Mouse (Mus musculus): ENCODE results near the gene Mras. TPM values are rescaled to one million over a fixed set of nuclear protein-coding genes. Genes with fewer than 3 reads are reported as not detected.
A peak's percentile ranks its signal among the peaks of the same experiment; 100 is the strongest.

The Mras gene
- polyA plus RNA-seq, 1 experiment from 2014 or later = 11.0 TPM

DNA sequence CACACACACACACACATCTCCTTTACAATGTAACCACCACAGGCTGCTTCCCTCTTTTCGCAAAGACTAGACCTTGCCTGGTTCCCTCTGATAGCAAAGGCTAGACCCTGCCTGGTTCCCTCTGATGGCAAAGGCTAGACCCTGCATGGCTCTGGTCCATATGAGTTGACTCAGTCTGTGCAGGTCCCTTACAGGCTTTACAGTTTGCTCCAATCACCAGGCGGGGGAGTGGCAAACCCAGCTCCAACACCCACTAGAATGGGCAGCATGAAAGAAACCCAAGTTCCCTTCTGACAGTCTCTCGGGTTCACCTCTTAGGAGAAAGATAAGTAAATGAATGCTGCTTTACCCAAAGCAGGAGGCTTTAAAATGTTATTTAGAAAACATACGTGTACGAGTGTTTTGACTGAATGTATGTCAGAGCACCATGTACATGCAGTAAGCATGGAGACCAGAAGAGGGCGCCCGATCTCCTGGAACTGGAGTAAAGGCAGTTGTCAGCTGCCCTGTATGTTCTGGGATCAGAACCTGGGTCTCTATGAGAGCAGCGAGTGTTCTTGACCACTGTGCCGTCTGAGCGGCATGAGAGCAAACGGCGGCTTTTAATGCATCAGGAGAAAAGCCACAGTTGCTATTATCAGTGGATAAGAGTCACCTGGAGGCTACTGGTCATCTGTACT is 21.5 kb upstream of the Mras start:
- no peaks in the 10 kb centered on the region for H3K9me3 ChIP-seq
- no peak overlapping the region for H3K27ac ChIP-seq
- no peaks in the 10 kb centered on the region for H3K4me1 ChIP-seq (replicated peaks)
- ATAC-seq = no peak
- H3K9ac ChIP-seq = no peak overlapping the region
- no peak overlapping the region for H3K4me3 ChIP-seq (replicated peaks)
- H3K27me3 ChIP-seq (replicated peaks) = no peaks in the 10 kb centered on the region
- no peaks in the 10 kb centered on the region for H3K36me3 ChIP-seq
- 44% methylated on average over 12 of the region's 12 CpGs for whole genome bisulfite sequencing
- H3K4me2 ChIP-seq (replicated peaks) = no peak overlapping the region

DNA sequence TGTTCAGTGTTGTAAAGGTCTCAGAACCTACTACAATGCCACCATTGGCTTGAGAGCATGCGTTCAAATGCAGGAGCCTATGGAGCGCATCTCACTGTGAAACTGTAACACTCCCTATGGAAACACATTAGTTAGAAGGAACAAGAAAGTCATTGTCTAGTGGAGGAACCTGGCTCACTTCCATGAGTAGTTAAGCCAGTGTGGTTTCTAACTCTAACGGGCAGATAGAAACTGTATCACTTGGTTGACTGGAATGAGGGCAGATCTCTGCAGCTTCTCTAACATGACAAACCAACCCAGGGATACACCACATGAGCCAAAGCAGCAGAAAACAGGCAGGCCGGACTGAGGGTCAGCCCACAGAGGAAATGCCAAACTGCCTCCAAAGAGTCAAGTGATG is 17.0 kb upstream of the Mras start:
- Histone ChIP-seq H3K4me2 (replicated peaks) (no peak overlapping the region), H3K27me3 (replicated peaks) (no peaks in the 10 kb centered on the region; the same call in 1 of the 2 replicates), H3K27ac (no peak overlapping the region), H3K36me3 (no peaks in the 10 kb centered on the region), H3K9me3 (no peaks in the 10 kb centered on the region), H3K9ac (no peak overlapping the region), H3K4me1 (replicated peaks) (no peaks in the 10 kb centered on the region), H3K4me3 (replicated peaks) (no peak overlapping the region)
- WGBS = 83% methylated on average over 4 of the region's 4 CpGs
- no peak for ATAC-seq

DNA sequence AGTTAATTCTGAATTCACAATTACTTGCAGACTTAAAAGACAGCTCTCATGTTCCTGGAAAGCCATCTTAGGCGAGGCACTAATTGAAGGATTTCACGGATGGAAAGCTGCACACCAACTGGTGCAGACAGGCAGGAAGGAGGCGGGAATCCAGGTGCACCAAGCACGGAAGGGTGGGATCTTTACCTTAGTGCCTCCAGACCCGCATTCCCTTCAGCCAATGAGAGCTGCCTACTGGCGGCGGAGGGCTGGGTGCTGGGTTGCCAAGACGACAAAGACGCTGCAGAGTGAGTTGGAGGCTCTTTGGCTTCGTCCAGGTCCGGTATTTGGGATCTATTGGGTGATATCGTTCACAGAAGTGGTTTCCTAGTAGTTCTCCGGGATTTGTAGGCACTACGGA is 14.0 kb upstream of the Mras start, which contains the start of gene Nme9:
Nme9 (plus strand) TSS at position 315 of the 400 bp plus-strand sequence.
- no peak within 1 kb of the TSS; the same call in 1 of the 2 replicates for H3K4me3 ChIP-seq (replicated peaks)
- H3K9ac ChIP-seq = no peak within 1 kb of the TSS
- H3K36me3 ChIP-seq = no peaks in the 10 kb centered on the region
- H3K9me3 ChIP-seq = no peaks in the 10 kb centered on the region
- no peaks in the 10 kb centered on the region; the same call in 1 of the 2 replicates for H3K27me3 ChIP-seq (replicated peaks)
- no peak within 1 kb of the TSS for H3K27ac ChIP-seq
- ATAC-seq = peak; percentile 74; the same call in 1 of the 2 replicates
- H3K4me1 ChIP-seq (replicated peaks) = no peaks in the 10 kb centered on the region
- WGBS = 5% methylated on average over 14 of the region's 14 CpGs
- H3K4me2 ChIP-seq (replicated peaks) = peak within 1 kb of the TSS; percentile 48

DNA sequence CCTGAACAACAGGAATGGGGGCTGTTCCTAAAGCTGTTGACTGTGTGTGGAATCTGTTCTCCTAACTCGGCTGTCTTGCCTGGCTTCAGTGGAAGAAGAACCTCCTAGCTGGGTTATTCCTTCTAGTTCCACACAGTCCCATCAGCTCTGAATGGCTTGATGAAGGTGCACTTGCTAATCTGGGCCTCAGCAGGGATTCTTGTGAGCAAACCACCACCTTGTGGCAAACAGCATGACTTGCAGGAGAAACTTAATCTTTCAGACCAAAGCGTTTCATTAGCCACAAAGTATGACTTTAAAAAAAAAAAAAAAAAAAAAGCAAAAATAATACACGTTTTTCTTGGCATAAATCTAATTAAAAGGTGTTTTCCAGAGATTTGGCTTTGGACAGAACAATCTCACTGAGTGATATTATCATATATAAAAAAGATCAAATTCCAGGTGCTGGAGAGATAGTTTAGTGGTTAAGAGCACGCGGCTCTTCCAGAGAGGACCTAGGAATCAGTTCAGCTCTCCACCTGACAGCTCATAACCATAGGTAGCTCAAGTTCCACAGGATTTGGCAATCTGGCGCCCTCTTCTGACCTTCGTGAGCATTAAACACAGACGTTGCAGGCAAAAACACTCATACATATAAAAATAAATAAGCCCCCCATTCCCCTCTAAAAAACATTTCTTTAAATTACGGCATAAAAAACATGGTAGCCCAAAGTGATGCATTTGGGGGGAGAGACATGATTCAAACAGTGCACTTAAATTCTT is 12.9 kb upstream of the Mras start:
- Histone ChIP-seq H3K36me3 (no peaks in the 10 kb centered on the region), H3K9me3 (no peaks in the 10 kb centered on the region), H3K27me3 (replicated peaks) (no peaks in the 10 kb centered on the region; the same call in 1 of the 2 replicates), H3K4me1 (replicated peaks) (no peaks in the 10 kb centered on the region), H3K4me3 (replicated peaks) (no peak overlapping the region), H3K27ac (no peak overlapping the region), H3K4me2 (replicated peaks) (no peak overlapping the region), H3K9ac (no peak overlapping the region)
- no peak for ATAC-seq
- WGBS = 37% methylated on average over 9 of the region's 9 CpGs

DNA sequence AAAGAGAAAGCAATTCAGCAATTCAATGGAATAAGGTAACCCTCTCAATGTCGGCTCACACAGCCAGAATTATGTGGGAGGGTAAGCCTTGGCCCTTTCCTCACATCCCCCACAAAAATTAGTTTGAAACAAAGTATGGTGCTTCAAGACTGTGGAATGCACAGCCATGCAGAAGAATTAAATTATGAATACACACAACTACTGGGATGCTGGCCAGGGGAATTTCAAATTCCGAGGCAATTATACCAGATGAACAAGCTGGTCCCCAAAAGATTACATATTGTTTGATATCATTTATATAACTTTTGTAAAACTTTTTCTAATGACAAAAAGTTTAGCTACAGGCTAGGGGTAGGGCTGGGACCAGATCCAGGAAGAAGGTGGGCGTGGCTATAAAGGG is 10.1 kb upstream of the Mras start:
- Histone ChIP-seq H3K4me2 (replicated peaks) (no peak overlapping the region), H3K36me3 (no peaks in the 10 kb centered on the region), H3K27ac (no peak overlapping the region), H3K27me3 (replicated peaks) (no peaks in the 10 kb centered on the region; the same call in 1 of the 2 replicates), H3K4me1 (replicated peaks) (no peaks in the 10 kb centered on the region), H3K9me3 (no peaks in the 10 kb centered on the region), H3K9ac (no peak overlapping the region), H3K4me3 (replicated peaks) (no peak overlapping the region)
- 66% methylated on average over 3 of the region's 3 CpGs for WGBS
- 0 out of 2 replicates have a peak, but pooled peaks have one; percentile 37 for ATAC-seq

DNA sequence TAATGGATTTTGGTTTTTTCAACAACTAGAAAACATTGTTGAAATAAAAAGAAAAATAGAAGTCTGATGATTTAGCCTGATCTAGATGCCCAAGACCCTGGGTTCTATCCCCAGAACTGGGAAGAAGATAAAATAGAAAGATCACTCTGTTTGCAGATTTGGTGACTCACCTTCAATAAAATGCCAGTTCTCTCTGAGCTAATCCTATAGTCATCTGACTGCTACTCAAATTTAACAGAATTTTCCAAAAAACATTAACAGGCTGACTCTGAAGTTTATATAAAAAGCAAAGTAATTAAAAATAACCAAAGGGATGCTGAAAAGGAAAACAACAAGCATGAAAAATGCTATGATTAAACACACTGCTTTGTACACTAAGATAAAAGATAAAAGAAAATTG is 9.1 kb upstream of the Mras start:
- no peak overlapping the region for H3K27ac ChIP-seq
- no peak overlapping the region for H3K9ac ChIP-seq
- H3K4me3 ChIP-seq (replicated peaks) = no peak overlapping the region
- ATAC-seq = no peak
- no peaks in the 10 kb centered on the region for H3K9me3 ChIP-seq
- no peaks in the 10 kb centered on the region; the same call in 1 of the 2 replicates for H3K27me3 ChIP-seq (replicated peaks)
- no peaks in the 10 kb centered on the region for H3K36me3 ChIP-seq
- H3K4me1 ChIP-seq (replicated peaks) = no peaks in the 10 kb centered on the region
- no peak overlapping the region for H3K4me2 ChIP-seq (replicated peaks)

DNA sequence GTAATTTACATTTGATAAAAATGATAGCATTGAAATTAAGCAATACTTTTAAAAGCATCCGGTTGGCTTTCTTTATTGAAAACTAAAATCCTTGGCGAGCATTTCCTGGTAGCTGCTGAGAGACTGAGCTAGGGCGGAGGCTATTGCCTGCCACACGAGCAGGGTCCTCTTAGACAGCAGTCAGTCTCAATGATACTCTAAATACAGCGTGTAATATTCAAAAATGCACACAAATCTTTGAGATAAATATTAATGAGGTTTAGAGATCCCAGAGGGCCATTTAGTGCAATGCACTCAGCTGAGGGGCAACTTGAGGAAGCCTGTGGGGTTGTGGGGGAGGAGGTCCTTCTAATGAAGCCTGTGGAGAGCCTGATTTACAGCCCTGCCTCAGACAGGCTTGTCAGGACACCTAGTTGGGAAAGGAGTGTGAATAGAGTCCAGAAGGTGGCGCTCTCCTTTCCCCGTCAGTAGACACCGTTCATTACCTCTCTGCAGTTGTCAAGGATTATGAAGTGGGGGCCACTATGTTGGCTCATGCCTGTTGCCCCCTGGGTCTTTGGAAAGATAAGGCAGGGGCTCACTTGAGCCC is 7.5 kb upstream of the Mras start:
- Histone ChIP-seq H3K9ac (no peak overlapping the region), H3K27me3 (replicated peaks) (no peaks in the 10 kb centered on the region), H3K4me1 (replicated peaks) (no peaks in the 10 kb centered on the region), H3K9me3 (no peaks in the 10 kb centered on the region), H3K36me3 (no peaks in the 10 kb centered on the region), H3K4me2 (replicated peaks) (no peak overlapping the region), H3K27ac (no peak overlapping the region), H3K4me3 (replicated peaks) (no peak overlapping the region)
- 32% methylated on average over 8 of the region's 8 CpGs for WGBS
- ATAC-seq = no peak

DNA sequence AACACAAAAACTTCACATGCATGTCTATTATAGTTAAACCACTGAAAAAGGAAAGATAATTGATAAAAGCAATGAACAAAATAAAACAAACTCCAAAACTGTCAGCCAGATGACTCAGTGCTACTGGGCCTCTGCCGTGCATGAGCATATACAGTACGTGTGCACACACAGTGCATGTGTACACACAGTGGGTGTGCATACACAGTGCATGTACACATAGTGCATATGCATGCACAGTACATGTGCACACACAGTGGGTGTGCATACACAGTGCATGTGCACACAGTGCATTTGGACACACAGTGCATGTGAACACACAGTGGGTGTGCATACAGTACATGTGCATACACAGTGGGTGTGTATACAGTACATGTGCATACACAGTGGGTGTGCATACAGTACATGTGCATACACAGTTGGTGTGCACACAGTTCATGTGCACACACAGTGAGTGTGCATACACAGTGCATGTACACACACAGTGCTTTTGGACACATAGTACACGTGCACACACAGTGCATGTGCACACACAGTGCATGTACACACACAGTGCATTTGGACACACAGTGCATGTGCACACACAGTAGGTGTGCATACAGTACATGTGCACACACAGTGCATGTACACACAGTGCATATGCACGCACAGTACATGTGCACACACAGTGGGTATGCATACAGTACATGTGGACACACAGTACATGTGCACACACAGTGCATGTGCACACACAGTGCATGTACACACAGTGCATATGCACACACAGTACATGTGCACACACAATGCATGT is 4.7 kb upstream of the Mras start:
- WGBS = 84% methylated on average over 4 of the region's 4 CpGs
- H3K27ac ChIP-seq = no peak overlapping the region
- H3K4me3 ChIP-seq (replicated peaks) = no peak overlapping the region
- no peak for ATAC-seq
- H3K27me3 ChIP-seq (replicated peaks) = 0 out of 2 replicates have a peak, but pooled peaks cover 4% of the 10 kb centered on the region
- no peak overlapping the region for H3K9ac ChIP-seq
- no peaks in the 10 kb centered on the region for H3K36me3 ChIP-seq
- H3K4me1 ChIP-seq (replicated peaks) = peaks cover 6% of the 10 kb centered on the region; the same call in 1 of the 2 replicates
- H3K9me3 ChIP-seq = no peaks in the 10 kb centered on the region
- no peak overlapping the region for H3K4me2 ChIP-seq (replicated peaks)

DNA sequence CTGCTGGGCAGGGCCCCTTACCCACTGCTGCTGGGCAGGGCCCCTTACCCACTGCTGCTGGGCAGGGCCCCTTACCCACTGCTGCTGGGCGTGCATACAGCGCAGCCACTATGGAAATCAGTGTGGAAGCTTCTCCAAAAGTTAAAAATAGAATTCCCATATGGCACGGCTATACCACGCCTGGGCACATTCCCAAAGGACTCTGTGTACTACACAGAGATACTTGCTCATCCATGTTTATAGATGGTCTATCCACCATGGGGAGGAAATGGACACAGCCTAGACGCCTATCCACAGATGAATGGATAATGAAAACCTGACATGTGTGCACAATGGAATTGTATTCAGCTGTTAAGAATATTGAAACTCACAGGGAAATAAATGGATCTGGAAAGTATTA is 3.8 kb upstream of the Mras start:
- no peaks in the 10 kb centered on the region for H3K9me3 ChIP-seq
- H3K9ac ChIP-seq = no peak overlapping the region
- H3K4me3 ChIP-seq (replicated peaks) = no peak overlapping the region
- H3K4me1 ChIP-seq (replicated peaks) = peaks cover 6% of the 10 kb centered on the region
- H3K27me3 ChIP-seq (replicated peaks) = 0 out of 2 replicates have a peak, but pooled peaks cover 4% of the 10 kb centered on the region
- no peaks in the 10 kb centered on the region for H3K36me3 ChIP-seq
- no peak overlapping the region for H3K27ac ChIP-seq
- no peak for ATAC-seq
- no peak overlapping the region for H3K4me2 ChIP-seq (replicated peaks)
- 67% methylated on average over 5 of the region's 5 CpGs for WGBS

DNA sequence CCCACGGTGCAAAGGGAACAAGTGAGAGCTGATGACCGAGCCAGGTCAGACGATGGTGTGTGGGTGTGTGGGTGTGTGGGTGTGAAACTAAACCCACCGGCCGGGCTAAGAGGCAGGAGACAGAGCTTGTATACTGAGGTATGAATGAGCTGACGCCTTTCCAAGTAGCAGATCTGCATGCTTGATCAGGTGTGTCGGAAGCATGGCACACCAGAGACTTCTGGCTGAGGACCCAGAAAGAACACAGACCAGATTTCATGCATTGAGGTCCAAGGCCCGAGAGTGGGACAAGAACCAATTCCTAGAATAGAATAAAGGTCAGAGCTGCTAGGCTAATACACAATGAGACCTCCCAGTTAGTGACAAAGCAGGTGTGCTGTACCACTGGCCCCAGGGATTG is 1.9 kb upstream of the Mras start:
- WGBS = 80% methylated on average over 8 of the region's 8 CpGs
- H3K4me1 ChIP-seq (replicated peaks) = peaks cover 16% of the 10 kb centered on the region
- H3K4me3 ChIP-seq (replicated peaks) = no peak overlapping the region
- no peak overlapping the region for H3K27ac ChIP-seq
- 0 out of 2 replicates have a peak, but pooled peaks cover 4% of the 10 kb centered on the region for H3K27me3 ChIP-seq (replicated peaks)
- ATAC-seq = no peak
- no peaks in the 10 kb centered on the region for H3K36me3 ChIP-seq
- H3K4me2 ChIP-seq (replicated peaks) = no peak overlapping the region
- no peaks in the 10 kb centered on the region for H3K9me3 ChIP-seq
- no peak overlapping the region for H3K9ac ChIP-seq

DNA sequence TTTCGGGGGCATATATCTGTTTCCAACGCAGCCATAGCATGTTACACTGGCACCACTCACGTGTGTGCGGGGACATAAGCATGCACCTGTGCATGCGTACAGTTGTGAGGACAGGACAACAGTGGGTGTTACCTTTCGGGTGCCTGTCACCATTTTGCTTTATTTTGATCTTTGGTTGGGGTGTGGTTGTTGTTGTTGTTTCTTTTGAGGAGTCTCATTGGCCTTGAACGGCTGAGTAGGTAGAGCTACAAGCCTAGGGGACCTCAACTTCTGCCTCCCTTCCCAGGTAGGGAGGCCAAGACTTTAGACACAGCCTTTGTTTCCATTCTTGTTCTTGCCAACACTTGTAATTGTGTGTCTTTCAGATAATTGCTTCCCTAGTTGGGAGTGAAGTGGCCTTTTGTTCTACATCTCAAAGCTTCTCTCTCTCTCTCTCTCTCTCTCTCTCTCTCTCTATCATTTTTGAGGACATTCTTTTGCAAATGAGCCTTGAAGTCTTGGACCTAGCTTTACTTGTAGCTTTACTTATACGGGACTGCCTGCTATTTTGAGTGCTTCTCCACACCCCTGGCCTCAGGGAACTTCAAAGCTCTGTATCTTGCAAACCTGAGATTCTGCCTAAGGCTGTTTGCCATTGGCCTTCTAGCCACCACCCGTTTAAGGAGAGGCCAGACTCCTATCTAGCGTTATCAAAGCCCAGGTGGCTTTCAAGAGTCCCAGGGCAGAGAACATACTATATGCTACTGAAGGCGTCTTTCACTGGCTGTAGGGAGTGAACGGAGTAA is 792 bp upstream of the Mras start:
- Histone ChIP-seq H3K4me2 (replicated peaks) (no peak overlapping the region), H3K36me3 (no peaks in the 10 kb centered on the region), H3K9ac (no peak overlapping the region), H3K4me1 (replicated peaks) (peaks cover 16% of the 10 kb centered on the region), H3K27me3 (replicated peaks) (0 out of 2 replicates have a peak, but pooled peaks cover 4% of the 10 kb centered on the region), H3K27ac (no peak overlapping the region), H3K9me3 (no peaks in the 10 kb centered on the region), H3K4me3 (replicated peaks) (0 out of 2 replicates have a peak overlapping the region, but pooled peaks have one; percentile 76)
- WGBS = 75% methylated on average over 12 of the region's 12 CpGs
- ATAC-seq = no peak

Measured in intestine, embryonic 15.5 days (tissue).